Mouse (Mus musculus): ENCODE measurements at regions not wholly inside any gene's neighbourhood (a gene's known extent, or its start where the extent isn't known, plus 50 kb on each side); places are given as distances from the start of the nearest gene placed in this dataset.

DNA sequence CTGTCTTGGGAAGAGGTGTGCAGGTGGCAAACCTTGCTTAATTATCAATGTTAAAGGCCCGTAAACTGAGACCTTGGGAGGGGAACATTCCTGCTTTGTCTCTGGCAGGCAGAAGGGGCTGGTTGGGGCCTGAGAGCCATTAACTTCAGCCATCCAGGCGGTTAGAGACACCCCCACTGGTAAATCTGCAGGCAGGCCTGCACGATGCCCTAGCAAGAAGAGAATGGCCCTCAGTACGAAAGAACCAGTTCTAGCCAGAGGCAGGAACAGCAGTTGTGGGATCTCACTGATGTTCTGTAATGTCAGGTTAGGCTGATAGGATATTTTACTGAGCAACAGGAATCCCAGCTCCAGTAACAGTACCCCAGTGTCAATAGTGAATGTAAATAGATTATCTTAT lies 70.5 kb downstream of the Apip start:
- no peak for DNase-seq

DNA sequence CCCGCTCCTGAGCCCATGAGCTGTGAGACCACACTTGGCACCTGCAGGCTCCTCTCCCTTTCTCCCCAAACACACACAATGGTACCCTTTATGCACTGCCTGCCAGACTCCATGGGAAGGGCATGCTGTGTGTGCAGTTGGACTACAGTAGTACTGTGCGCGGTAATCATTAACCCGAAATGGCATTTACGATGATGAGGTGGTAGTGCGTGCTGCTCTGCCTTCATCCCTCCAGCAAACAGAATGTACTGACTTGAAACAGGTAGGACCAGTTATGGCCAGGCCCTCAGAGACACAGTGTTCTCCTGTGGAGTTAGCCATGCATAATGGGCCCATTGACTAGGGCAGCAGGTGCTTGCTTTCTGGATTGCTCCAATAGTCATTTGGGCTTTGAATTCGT lies 70.9 kb downstream of the Apip start:
- peak; percentile 7 for DNase-seq

DNA sequence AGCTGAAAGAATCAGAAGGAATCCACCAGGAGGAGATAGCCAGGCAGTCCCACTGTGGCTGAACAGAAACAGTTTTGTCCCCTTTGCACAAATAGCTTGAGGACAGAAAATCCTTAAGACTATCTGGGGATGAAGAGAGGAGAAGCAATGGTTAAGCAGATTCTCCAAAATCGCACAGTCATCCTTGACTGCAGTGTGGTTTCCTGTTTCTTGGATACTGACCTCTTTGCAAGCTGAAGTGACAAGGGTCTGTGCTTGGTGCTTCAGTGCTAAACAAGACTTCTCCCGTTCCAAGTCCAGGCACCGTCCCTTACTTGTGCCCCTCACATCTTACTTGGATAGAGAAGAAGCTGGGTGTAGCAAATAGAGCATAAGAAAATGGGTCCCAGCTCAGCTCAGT lies 71.6 kb downstream of the Apip start:
- DNase-seq: no peak

DNA sequence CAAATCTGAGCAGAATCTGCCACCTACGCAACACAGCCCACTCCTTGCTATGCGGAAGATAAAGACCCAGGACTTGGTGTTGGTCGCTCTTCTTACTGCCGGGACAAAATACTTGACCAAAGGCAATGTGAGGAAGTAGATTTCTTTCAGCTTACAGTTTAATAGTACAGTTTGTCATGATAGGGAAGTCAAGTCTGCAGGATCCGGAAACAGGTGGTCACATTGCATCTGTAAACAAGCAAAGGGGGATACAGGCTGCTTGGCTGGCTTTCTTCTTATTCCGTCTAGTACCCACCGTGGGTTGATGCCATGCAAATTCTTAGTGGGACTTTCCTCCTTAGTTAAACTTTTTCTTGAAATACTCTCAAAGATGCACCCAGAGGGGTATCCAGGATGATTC lies 72.7 kb downstream of the Apip start:
- no peak for DNase-seq

DNA sequence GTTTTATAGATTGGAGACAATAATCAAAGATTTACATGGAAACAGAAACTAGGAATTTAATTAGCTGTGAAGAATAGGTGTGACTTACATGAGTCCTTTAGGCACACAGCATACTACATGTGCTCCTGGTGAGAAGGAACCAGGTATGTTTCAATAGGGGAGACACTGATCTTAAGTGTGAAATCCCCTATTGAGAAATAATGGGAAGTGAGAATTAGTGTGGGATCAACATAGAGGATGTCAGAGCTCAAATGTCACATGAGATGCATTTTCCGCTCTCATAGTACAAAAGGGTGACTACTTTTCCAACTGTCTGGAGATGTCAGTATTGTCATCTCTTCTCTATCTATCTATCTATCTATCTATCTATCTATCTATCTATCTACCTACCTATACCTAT lies 79.8 kb downstream of the Apip start:
- DNase-seq: no peak

DNA sequence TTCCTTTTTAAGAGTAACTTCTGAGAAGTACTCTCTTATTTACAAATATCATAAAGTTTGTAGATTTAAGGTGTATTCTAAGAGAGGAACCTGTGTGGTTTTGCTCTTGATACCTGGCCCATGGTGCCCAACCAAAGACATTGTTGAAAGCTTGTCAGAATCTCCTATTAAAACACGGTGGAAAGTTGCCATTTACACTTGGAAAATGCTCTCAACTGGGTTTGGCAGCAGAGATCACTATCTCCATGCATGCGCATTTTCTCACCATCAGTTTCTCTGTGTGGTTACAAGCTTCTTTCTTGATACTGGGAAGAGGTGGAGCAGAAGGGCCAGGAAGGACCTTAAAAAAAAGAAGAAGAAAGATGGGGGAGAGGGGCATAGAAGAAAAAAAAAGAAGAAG lies 94.3 kb downstream of the Apip start:
- no peak for DNase-seq

DNA sequence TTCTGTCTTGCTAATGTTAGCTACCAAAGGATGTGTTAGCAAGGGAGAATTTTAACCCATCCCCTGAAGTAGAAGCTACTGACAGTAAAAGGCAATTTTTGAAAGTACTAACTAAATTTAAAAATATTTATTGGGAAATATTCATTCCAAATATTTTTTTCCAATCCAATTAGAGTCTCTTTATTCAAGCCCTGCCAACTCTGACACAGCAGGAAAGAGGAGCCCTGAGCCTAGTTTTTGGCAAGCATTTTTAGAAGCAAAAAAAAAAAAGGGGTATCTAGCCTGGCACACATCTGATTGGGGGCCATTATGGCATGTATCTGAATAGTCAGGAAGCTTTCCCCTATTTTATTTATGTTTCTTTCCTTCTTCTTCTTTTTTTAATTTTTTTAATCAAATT lies 94.8 kb downstream of the Apip start:
- no peak for DNase-seq

DNA sequence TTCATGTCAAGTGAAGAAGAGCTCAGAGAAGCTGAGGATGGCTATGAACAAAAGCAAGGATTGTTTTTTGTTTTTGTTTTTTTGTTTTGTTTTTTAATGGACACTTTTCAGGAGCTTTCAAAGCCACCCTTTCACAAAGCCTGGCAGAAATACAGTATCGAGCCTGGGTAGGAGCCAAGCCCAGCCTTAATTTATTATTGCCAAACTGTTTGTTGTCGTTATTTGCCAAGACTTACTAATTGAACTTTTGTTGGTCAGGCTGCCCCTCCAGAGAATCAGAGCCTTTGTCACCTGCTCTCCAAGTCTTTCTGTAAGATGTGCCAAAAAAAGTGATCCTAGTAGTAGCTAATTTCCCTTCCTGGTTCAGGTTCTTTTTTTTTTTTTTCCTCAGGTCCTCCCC lies 103.9 kb downstream of the Apip start:
- no peak for DNase-seq

DNA sequence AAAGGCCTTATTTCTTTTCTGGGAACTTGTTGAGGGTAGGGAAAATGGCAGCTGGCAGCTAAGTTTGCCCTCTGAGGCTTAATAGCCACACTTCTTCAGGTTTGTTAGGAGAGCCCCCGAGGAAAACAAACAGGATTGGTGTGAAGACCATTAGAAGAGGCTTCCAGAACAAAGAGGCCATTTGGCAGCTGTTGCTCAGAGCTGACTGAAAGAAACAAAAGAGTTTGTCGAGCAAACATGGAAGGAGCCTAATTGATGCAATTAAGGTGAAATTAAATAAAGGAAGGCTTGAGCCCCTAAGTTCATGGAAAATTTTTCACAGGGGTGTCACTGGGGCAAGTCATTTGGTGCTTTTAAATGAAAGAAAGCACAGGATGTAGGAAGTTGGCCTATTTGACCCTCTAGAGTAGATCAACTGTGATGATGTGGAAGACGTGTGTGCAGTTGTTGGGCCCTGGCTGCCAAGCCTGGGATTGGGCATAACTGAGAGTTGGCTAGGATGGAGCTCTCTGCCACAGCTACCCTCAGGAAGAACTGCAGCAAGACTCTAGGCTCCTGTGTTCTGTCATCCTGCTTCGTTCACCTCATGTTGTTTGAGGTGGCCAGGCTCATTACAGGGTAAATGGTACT lies 106.9 kb downstream of the Apip start:
- DNase-seq: no peak

DNA sequence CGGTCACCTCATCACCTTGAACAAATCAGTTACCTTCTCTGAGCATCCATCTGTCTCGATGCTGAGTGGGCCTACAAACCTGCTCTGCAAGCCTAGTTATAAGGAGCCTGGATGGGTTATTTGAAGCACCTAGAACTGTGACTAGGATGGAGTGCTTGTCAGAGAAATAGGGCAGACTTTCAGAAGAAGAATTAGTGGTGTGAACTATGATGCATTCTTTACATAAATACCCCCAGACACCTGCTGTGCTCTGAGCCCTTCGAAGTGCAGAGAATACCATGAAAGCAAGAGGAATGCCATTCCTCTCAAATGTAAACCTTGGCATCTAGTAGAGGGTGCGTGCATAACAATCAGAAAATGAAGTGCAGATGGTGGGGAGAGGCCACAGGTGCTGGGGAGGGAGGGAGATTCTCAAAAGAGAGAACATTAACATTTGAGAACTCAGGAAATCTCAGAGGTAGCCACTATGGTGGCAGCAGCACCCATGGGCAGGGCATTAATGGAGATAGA lies 113.3 kb downstream of the Apip start:
- no peak for DNase-seq

DNA sequence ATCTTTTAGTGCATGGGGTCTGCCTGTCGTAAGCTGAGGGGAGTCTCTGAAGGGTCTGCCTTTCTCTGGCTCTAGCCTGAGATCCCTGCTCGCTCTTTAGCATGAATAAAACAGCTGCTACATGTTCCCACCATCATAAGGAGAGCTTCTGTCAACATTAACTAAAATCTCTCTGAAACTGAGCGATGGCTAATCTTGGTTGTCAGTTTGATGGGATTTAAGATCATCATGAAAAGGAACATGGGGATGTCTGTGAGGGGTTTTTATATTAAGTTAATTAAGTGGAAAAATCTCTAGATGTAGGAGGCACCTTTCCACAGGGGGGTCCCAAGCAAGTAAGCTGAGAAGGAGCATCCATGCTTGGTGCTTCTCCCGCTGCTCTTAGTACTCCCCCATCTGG lies 110.5 kb downstream of the Ehf start:
- no peak for DNase-seq

DNA sequence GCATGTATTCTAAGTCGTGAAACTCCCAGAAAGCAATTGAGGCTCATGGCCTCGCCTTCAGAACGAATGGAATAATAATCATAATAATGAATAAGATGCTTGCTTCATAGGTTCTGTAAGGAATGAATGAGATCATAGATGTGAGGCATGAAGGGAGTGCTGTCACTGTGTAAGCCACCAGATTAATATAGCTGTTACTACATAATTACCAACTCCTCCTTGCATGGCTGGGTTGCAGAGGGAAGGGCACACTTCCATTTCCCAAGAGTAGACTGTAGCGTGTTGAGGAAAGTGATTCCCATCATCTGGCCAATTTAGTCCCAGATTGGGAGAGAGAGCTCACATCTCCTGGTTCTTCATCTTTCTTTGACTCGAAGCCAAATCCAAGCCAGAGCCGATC lies 102.8 kb downstream of the Ehf start:
- DNase-seq: no peak

DNA sequence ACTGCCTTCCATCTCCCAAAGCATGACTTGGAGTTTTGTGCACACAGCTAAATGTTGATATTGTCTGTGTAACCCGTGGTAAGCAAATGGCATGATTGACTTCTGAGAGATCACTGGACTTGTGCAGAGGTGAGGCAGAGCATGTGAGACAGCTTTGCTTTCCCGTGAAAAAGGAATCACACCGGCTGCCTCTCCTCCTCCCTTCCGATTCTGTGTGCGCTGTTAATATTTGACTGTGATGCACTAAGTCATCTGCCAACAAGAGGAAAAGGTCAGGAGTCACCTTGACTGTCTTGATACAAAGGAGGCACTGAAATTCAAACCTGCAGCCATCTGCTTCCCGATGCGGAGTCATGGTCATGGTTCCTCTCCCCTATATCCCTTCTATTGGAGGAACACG lies 98.0 kb downstream of the Ehf start:
- DNase-seq: no peak

DNA sequence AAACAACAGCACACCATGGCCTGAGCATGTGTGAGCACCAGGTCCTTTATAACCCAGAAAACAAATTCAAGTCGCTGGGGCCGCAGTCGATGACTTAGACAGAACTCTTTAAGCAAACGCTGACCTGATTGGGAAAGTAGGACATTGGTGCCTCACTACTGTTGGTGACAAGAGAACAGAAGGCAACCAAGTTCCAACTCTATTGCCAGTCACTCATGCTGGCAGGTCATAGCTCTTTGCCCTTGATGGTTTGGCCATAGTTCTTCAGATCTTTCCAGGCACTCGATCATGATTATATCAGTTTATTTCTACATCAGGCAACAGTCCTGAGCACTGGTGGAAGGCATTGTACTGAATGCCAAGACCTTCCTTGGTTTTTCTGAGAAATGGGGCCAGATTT lies 94.7 kb downstream of the Ehf start:
- no peak for DNase-seq

DNA sequence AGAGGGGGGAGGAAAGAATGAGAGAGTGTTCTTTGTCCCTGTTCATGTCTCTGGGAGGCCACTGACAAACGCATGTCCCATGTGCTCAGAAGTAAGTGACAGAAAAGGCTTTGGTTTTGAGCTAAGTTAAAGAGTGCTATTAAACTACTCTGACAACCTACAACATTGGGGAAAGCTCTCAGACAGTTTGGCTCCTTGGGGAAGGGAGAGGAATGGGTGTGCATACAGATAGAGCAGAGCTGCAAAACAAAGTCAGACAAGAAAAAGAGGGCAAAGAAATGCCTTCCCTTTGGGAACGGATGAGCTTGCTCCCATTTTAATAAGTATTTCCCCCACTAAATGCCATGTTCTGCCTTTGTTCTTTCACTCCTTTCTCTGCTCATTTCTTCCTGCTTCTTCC lies 94.0 kb downstream of the Ehf start:
- no peak for DNase-seq

DNA sequence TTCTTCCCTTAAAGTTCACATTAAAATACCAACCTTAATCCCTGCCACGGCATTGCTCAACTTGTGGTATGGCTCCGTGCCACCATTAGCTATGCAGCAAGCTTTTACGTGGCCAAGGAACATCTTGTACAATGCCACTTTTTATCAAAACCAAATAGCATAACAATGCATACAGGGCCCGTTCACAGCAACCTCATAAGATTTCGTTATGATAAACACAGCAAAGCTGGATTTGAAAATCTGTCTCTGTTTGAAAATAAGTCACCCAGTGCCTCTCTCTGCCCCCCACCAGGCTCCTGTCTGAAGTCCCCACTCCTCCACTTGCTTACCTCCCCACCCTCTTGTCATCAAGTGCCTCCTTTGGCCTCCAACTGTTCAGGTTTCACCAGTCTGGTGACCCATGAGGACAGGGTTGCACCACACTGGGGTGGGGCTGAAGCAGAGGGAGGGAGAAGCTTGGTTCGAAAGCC lies 93.5 kb downstream of the Ehf start:
- DNase-seq: peak; percentile 71

DNA sequence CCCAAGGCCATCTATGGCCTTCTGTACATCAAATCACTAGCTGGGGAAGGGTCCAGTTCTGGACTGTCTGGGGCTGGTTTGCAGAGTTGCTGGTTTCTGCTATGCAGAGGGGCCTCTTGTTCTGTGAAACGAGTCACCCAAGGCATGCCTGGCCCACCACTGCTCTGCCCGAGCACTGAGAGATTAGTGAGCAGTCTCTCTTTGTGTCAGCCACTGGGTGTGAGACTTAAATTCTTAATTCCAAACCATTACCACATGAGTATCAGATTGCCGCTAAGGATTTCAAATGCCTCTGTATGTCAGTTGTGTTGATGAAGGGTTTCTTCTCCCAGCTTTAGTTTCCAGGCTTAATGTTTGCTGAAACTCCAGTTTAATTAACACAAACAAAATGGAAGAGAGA lies 91.9 kb downstream of the Ehf start:
- no peak for DNase-seq

Measured in lung, postnatal 10 days (tissue).